Mouse (Mus musculus) intestine, embryonic 14.5 days (tissue): ENCODE data around the gene Rpl22. TPM values are rescaled to one million over a fixed set of nuclear protein-coding genes. Genes with fewer than 3 reads are reported as not detected.

ENCODE experiments used
- ATAC-seq: fragments of 200-750 bp; cut with Nextera tagmentation; replicated peaks from 2 replicates; pipeline ENCODE4 v1.8.0; 2017; ENCODE audit warnings: low read depth, moderate number of reproducible peaks, moderate TSS enrichment, moderate library complexity; ENCODE audit not compliant: low FRiP score, low TSS enrichment
- DNase-seq: peaks from one replicate; pipeline ENCODE4 v3.0.0-alpha.2; 2018; ENCODE audit warnings: low spot score
- H3K27ac ChIP-seq: fragments of 300-500 bp; sonication (generic); 2 replicates; pipeline ENCODE4 v1.5.1; 2014; ENCODE audit warnings: low read depth, mild to moderate bottlenecking, control low read depth
- H3K27me3 ChIP-seq: fragments of 300-500 bp; sonication (generic); replicated peaks from 2 replicates; pipeline ENCODE4 v1.6.1; 2014; ENCODE audit warnings: low read length, control low read depth; ENCODE audit not compliant: control insufficient read depth, insufficient read depth
- H3K36me3 ChIP-seq: fragments of 300-500 bp; sonication (generic); 2 replicates; pipeline ENCODE4 v1.6.1; 2014; ENCODE audit warnings: low read length, control low read depth; ENCODE audit not compliant: control insufficient read depth, insufficient read depth
- H3K4me1 ChIP-seq: fragments of 300-500 bp; sonication (generic); replicated peaks from 2 replicates; pipeline ENCODE4 v1.6.1; 2014; ENCODE audit warnings: low read length, control low read depth, mixed read lengths; ENCODE audit not compliant: control insufficient read depth, insufficient read depth
- H3K4me2 ChIP-seq: fragments of 300-500 bp; sonication (generic); 2 replicates; pipeline ENCODE4 v1.6.1; 2014; ENCODE audit warnings: low read length
- H3K4me3 ChIP-seq: fragments of 300-500 bp; sonication (generic); 2 replicates; pipeline ENCODE4 v1.5.1; 2014; ENCODE audit warnings: low read depth, low read length, control low read depth, mixed read lengths
- H3K9ac ChIP-seq: fragments of 300-500 bp; sonication (generic); 2 replicates; pipeline ENCODE4 v1.6.1; 2014; ENCODE audit warnings: mild to moderate bottlenecking, low read length
- H3K9me3 ChIP-seq: fragments of 300-500 bp; sonication (generic); 2 replicates; pipeline ENCODE4 v1.6.1; 2016; ENCODE audit warnings: low read length, control low read depth; ENCODE audit not compliant: control insufficient read depth
- WGBS: fragments of 180-500 bp; shearing (Covaris S2); extraction: QIAGEN DNeasy Blood & Tissue Kit; methylation state at CpG from one replicate; pipeline ENCODE4 v1.1.7; 2014; 5-methylcytosine and 5-hydroxymethylcytosine counted together
- polyA plus RNA-seq: library from polyadenylated mRNA; unstranded; fragments of >200 nt; fragmentation: Nextera tagmentation; extraction: Ambion mirVana; gene quantifications from 2 replicates; pipeline ENCODE4 v1.2.1, GENCODE M21; 2014

Rpl22 gene
- polyA plus RNA-seq, 1 experiment from 2014 or later = 504 TPM

DNA sequence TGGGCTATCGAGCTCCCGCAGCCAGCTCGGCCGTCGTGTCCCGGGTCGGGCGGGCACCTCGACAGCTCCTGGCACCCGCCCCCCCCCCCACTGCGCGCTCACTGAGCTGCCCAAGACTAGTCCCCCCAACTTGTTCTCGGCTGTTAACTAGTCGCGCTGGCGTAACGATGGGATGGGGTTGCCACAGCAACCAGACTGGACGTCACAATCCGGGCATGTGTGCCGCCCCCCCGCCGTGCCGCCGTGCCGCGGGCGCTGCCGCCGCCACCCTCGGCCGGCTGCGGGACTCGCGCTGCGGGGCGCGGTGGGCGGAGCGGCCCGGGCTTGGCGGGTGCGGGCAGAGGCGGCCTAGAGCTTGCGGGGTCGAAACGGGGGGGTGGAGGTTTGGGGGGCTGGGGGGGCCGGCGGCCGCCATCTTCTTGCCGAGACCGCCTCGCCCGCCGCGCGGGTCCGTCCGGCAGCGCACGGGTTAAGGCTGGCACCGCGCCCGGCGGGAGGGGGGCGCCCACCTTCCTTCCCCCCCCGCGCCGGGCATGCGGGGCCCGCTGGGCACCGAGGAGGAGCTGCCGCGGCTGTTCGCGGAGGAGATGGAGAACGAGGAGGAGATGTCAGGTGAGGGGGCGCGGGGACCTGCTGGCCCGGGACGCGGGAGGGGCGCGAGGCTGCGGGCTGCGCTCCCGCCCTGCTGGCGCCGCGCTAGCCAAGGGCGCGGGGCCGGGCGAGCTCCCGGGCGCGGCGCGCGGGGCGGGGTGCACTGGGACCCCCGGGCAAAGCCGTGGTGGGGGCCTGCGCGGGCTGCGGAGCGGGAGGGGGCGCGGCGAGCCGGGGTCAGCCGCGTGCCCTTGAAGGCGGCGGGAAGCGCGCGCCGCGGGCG is 13.1 kb downstream of the Rpl22 start, which contains the start of gene Chd5:
TSS of gene Chd5 (plus strand) at position 233 of the 874 bp plus-strand sequence.
- DNase-seq (no peak), ATAC-seq (peak; percentile 26; the same call in 1 of the 2 replicates)
- Histone ChIP-seq H3K27ac (no peak within 1 kb of the TSS), H3K9ac (peak within 1 kb of the TSS; percentile 29; the same call in 1 of the 2 replicates), H3K9me3 (0 out of 2 replicates have a peak, but pooled peaks cover 2% of the 10 kb centered on the region), H3K4me2 (peak within 1 kb of the TSS; percentile 97), H3K4me3 (peak within 1 kb of the TSS; percentile 43), H3K4me1 (peaks cover 10% of the 10 kb centered on the region; the same call in 1 of the 2 replicates), H3K27me3 (peaks cover 52% of the 10 kb centered on the region), H3K36me3 (peaks cover 16% of the 10 kb centered on the region)
- 2% methylated on average over 75 of the region's 120 CpGs for WGBS

- WGBS = 3% methylated on average over 25 of the region's 26 CpGs
These were observed 13.8 kb downstream of the Rpl22 start for GRCm38 (mm10) chr4:152339293-152339790.

GRCm38 (mm10) chr4:152340584-152341284 is 15.2 kb downstream of the Rpl22 start:
- no peak overlapping the region for H3K27ac ChIP-seq
- DNase-seq = no peak
- no peaks in the 10 kb centered on the region for H3K36me3 ChIP-seq
- H3K4me3 ChIP-seq = no peak overlapping the region
- peaks cover 56% of the 10 kb centered on the region for H3K27me3 ChIP-seq
- no peak for ATAC-seq
- peaks cover 15% of the 10 kb centered on the region; the same call in 1 of the 2 replicates for H3K4me1 ChIP-seq
- no peaks in the 10 kb centered on the region for H3K9me3 ChIP-seq
- H3K4me2 ChIP-seq = no peak overlapping the region
- whole genome bisulfite sequencing = 40% methylated on average over 15 of the region's 15 CpGs
- no peak overlapping the region for H3K9ac ChIP-seq

More at GRCm38 (mm10) chr4:152339293-152339790, 13.8 kb downstream of the Rpl22 start:
- H3K4me3 ChIP-seq = peak overlapping the region; percentile 43
- peaks cover 9% of the 10 kb centered on the region for H3K36me3 ChIP-seq
- peaks cover 10% of the 10 kb centered on the region; the same call in 1 of the 2 replicates for H3K4me1 ChIP-seq
- DNase-seq (no peak), ATAC-seq (no peak)
- 0 out of 2 replicates have a peak, but pooled peaks cover 2% of the 10 kb centered on the region for H3K9me3 ChIP-seq
- peak overlapping the region; percentile 97 for H3K4me2 ChIP-seq
- peak overlapping the region; percentile 29; the same call in 1 of the 2 replicates for H3K9ac ChIP-seq
- no peak overlapping the region for H3K27ac ChIP-seq
- peaks cover 56% of the 10 kb centered on the region for H3K27me3 ChIP-seq

DNA sequence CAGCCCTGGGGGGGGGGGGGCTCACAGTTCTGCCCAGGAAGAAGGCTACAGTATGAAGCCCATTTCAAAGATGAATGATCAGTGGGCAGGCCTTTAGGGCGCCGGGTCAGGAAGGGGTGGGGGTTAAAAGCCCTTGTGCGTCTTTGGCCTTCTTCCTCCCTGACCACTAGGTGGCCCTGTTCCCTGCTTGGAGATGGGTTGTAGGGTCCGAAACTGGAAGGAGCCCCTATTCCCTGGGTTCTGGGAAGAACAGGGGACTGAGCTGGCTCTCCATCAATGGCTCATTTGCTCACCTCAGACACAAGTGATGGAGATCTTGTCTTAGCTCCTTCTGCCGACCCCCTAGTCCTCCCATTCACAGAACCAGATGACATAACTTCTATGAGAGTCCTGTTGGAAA is 17.8 kb downstream of the Rpl22 start:
- Histone ChIP-seq H3K27me3 (peaks cover 37% of the 10 kb centered on the region), H3K4me3 (no peak overlapping the region), H3K9ac (no peak overlapping the region), H3K4me1 (peaks cover 15% of the 10 kb centered on the region; the same call in 1 of the 2 replicates), H3K27ac (no peak overlapping the region), H3K4me2 (no peak overlapping the region), H3K36me3 (no peaks in the 10 kb centered on the region), H3K9me3 (no peaks in the 10 kb centered on the region)
- DNase-seq (no peak), ATAC-seq (no peak)
- 16% methylated on average over 5 of the region's 5 CpGs for WGBS

DNA sequence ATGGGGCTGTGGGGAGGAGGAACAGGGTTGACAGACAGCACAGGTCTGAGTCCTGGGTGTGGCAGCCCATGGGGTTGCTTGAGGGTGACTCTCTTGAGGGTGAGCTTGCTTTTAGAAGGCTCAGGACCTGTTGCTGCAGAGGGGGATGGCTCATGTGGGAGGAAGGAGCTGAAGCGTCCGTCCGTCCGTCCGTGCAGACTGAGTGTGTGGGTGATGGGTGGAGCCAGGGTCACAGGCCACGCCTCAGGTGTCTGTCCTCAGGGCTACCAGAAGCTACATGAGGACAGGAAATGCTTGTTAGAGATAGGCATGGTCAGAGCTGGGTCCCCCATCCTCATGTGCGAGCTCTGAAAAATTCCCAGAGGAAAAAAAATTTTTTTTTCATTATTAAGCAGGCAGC is 19.1 kb downstream of the Rpl22 start:
- no peak overlapping the region for H3K27ac ChIP-seq
- WGBS = 48% methylated on average over 7 of the region's 7 CpGs

DNA sequence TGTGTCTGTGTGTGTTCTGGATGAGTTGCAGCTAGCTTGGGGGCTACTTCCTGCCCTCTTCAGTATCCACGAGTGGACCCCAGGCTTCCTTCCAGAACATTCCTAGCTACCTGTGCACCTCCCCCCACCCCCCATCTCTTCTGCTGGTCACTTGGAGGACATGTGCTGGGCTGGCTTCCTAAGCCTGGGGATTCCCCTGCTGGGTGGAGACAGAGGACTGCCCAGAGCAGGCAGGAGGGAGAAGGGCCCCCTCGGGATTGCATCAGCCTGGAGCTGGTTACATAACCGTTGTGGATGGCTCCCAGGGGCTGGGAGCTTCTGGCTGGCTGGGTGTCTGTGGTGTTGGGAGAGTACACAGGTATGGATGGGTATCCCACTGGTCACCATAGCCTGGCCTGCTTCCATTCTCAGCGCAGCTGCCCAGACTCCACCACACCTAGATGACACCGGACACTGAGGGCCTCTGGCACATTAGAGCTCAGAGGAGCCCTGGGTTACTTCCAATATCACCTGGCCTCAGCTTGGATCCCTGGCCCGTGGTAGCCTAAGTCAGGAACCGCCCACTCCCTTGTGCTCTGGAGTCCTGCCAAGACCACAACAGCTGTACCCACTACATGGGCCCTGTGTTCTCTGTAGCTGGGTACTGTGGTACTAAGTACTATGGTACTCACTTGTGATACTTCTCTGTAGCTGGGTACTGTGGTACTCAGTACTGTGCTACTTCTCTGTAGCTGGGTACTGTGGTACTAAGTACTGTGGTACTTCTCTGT is 19.8 kb downstream of the Rpl22 start:
- no peak overlapping the region for H3K27ac ChIP-seq
- DNase-seq = no peak
- peaks cover 27% of the 10 kb centered on the region for H3K27me3 ChIP-seq
- WGBS = 43% methylated on average over 7 of the region's 7 CpGs
- H3K4me2 ChIP-seq = no peak overlapping the region
- H3K4me3 ChIP-seq = no peak overlapping the region
- H3K9ac ChIP-seq = no peak overlapping the region
- ATAC-seq = peak; percentile 24
- no peaks in the 10 kb centered on the region for H3K9me3 ChIP-seq
- H3K36me3 ChIP-seq = no peaks in the 10 kb centered on the region
- peaks cover 20% of the 10 kb centered on the region for H3K4me1 ChIP-seq

More for the DNA sequence above, 19.1 kb downstream of the Rpl22 start:
- Histone ChIP-seq H3K4me1 (peaks cover 13% of the 10 kb centered on the region; the same call in 1 of the 2 replicates), H3K27me3 (peaks cover 27% of the 10 kb centered on the region), H3K9ac (no peak overlapping the region), H3K9me3 (no peaks in the 10 kb centered on the region), H3K4me3 (no peak overlapping the region), H3K36me3 (no peaks in the 10 kb centered on the region), H3K4me2 (no peak overlapping the region)
- DNase-seq (no peak), ATAC-seq (no peak)

DNA sequence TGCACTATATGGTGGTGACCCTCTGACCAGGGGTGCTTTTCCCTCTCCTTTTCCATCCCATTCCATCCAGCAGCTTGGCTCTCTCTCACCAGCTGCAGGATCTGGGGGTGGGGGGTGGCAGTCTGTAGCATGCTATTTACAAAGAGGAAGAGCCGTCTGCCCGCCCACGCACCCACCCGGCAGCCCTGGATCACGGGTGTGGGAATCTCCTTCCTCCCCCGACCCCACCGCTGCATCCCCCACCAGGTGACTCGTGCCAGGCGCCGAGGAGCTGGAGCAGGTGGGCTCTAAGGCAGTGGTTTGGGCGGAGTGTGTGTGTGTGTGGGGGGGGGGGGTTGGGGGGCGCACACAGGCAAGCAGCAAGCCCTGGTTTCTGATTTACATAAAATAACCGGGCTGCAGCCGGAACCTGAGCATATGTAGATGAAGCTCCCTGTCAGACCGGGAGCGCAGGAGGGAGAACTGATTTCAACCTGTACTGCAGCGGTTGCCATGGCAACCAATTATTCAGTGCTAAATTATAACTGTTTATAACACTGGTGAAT is 24.4 kb downstream of the Rpl22 start:
- no peaks in the 10 kb centered on the region for H3K36me3 ChIP-seq
- H3K4me2 ChIP-seq = peak overlapping the region; percentile 15; the same call in 1 of the 2 replicates
- H3K4me1 ChIP-seq = peaks cover 19% of the 10 kb centered on the region
- WGBS = 4% methylated on average over 17 of the region's 17 CpGs
- 0 out of 2 replicates have a peak, but pooled peaks have one; percentile 15 for ATAC-seq
- H3K27me3 ChIP-seq = peaks cover 15% of the 10 kb centered on the region; the same call in 1 of the 2 replicates
- no peak overlapping the region for H3K4me3 ChIP-seq
- no peak overlapping the region for H3K9ac ChIP-seq
- H3K9me3 ChIP-seq = no peaks in the 10 kb centered on the region
- no peak for DNase-seq
- no peak overlapping the region for H3K27ac ChIP-seq
